Mouse (Mus musculus) limb, embryonic 12.5 days (tissue): Measurements from ENCODE around the gene Kazald1. TPM values are rescaled to one million over a fixed set of nuclear protein-coding genes. Genes with fewer than 3 reads are reported as not detected.

Source experiments
- ATAC-seq: fragments of 200-750 bp; cut with Nextera tagmentation; 2 replicates; pipeline ENCODE4 v1.8.0; 2017; ENCODE audit warnings: low read depth, moderate TSS enrichment; ENCODE audit not compliant: insufficient number of reproducible peaks, insufficient read depth, low FRiP score, low TSS enrichment
- H3K27ac ChIP-seq: fragments of 300-500 bp; sonication (generic); 2 replicates; pipeline ENCODE4 v1.5.1; 2016; ENCODE audit warnings: mild to moderate bottlenecking, moderate library complexity
- H3K27me3 ChIP-seq: fragments of 300-500 bp; sonication (generic); 2 replicates; pipeline ENCODE4 v1.6.1; 2016; ENCODE audit warnings: mild to moderate bottlenecking, moderate library complexity
- H3K36me3 ChIP-seq: fragments of 300-500 bp; sonication (generic); 2 replicates; pipeline ENCODE4 v1.6.1; 2016; ENCODE audit warnings: mild to moderate bottlenecking, moderate library complexity
- H3K4me1 ChIP-seq: fragments of 300-500 bp; sonication (generic); replicated peaks from 2 replicates; pipeline ENCODE4 v1.6.1; 2016
- H3K4me2 ChIP-seq: fragments of 300-500 bp; sonication (generic); 2 replicates; pipeline ENCODE4 v1.6.1; 2016; ENCODE audit warnings: mild to moderate bottlenecking, moderate library complexity
- H3K4me3 ChIP-seq: fragments of 300-500 bp; sonication (generic); replicated peaks from 2 replicates; pipeline ENCODE4 v1.5.1; 2016; ENCODE audit warnings: mild to moderate bottlenecking
- H3K9ac ChIP-seq: fragments of 300-500 bp; sonication (generic); replicated peaks from 2 replicates; pipeline ENCODE4 v1.6.1; 2016; ENCODE audit warnings: mild to moderate bottlenecking, moderate library complexity
- H3K9me3 ChIP-seq: fragments of 300-500 bp; sonication (generic); 2 replicates; pipeline ENCODE4 v1.6.1; 2016; ENCODE audit warnings: mild to moderate bottlenecking, moderate library complexity
- WGBS: fragments of 180-500 bp; shearing (Covaris S2); methylation state at CpG from one replicate; pipeline ENCODE4 v1.1.7; 2016; 5-methylcytosine and 5-hydroxymethylcytosine counted together
- polyA plus RNA-seq: library from polyadenylated mRNA; unstranded; fragments of >200 nt; fragmentation: Nextera tagmentation; extraction: Ambion mirVana; gene quantifications from 2 replicates; pipeline ENCODE4 v1.2.1, GENCODE M21; 2016

Gene Kazald1
- polyA plus RNA-seq, 1 experiment from 2014 or later, result 3.3 TPM

GRCm38 (mm10) chr19:45067170-45067569 is 7.9 kb upstream of the Kazald1 start:
- H3K9me3 ChIP-seq, result no peaks in the 10 kb centered on the region
- 25% methylated on average over 17 of the region's 17 CpGs for WGBS
- no peak overlapping the region for H3K4me3 ChIP-seq
- no peak for ATAC-seq
- H3K27me3 ChIP-seq, result peaks cover 79% of the 10 kb centered on the region
- no peak overlapping the region for H3K27ac ChIP-seq
- no peak overlapping the region for H3K9ac ChIP-seq
- H3K36me3 ChIP-seq, result no peaks in the 10 kb centered on the region
- no peak overlapping the region for H3K4me2 ChIP-seq
- H3K4me1 ChIP-seq, result 0 out of 2 replicates have a peak, but pooled peaks cover 6% of the 10 kb centered on the region

GRCm38 (mm10) chr19:45067758-45068510 is 7.1 kb upstream of the Kazald1 start:
- Histone ChIP-seq H3K4me2 (no peak overlapping the region), H3K27ac (no peak overlapping the region), H3K9me3 (no peaks in the 10 kb centered on the region), H3K36me3 (no peaks in the 10 kb centered on the region), H3K4me1 (0 out of 2 replicates have a peak, but pooled peaks cover 6% of the 10 kb centered on the region), H3K27me3 (peaks cover 80% of the 10 kb centered on the region), H3K4me3 (no peak overlapping the region), H3K9ac (no peak overlapping the region)
- 81% methylated on average over 7 of the region's 7 CpGs for WGBS
- ATAC-seq, result no peak

GRCm38 (mm10) chr19:45073871-45074542 is 1.0 kb upstream of the Kazald1 start:
- H3K9me3 ChIP-seq, result no peaks in the 10 kb centered on the region
- peaks cover 68% of the 10 kb centered on the region for H3K27me3 ChIP-seq
- H3K27ac ChIP-seq, result peak overlapping the region; percentile 93
- peak overlapping the region; percentile 96 for H3K4me2 ChIP-seq
- no peaks in the 10 kb centered on the region for H3K36me3 ChIP-seq
- ATAC-seq, result no peak
- 10% methylated on average over 20 of the region's 20 CpGs for WGBS
- H3K4me3 ChIP-seq, result peak overlapping the region; percentile 58
- peaks cover 40% of the 10 kb centered on the region for H3K4me1 ChIP-seq
- H3K9ac ChIP-seq, result peak overlapping the region; percentile 77

- peaks cover 55% of the 10 kb centered on the region for H3K4me1 ChIP-seq
- no peaks in the 10 kb centered on the region for H3K9me3 ChIP-seq
- H3K27ac ChIP-seq, result peak overlapping the region; percentile 93; the same call in 1 of the 2 replicates
- peak; percentile 34; the same call in 1 of the 2 replicates for ATAC-seq
- H3K27me3 ChIP-seq, result peaks cover 74% of the 10 kb centered on the region
- H3K4me2 ChIP-seq, result peak overlapping the region; percentile 96
- H3K4me3 ChIP-seq, result peak overlapping the region; percentile 58
- peak overlapping the region; percentile 77 for H3K9ac ChIP-seq
- H3K36me3 ChIP-seq, result no peaks in the 10 kb centered on the region
- WGBS, result under 1% methylated on average over 32 of the region's 32 CpGs
Measured at GRCm38 (mm10) chr19:45075323-45076035, 438 bp downstream of the Kazald1 start.

DNA sequence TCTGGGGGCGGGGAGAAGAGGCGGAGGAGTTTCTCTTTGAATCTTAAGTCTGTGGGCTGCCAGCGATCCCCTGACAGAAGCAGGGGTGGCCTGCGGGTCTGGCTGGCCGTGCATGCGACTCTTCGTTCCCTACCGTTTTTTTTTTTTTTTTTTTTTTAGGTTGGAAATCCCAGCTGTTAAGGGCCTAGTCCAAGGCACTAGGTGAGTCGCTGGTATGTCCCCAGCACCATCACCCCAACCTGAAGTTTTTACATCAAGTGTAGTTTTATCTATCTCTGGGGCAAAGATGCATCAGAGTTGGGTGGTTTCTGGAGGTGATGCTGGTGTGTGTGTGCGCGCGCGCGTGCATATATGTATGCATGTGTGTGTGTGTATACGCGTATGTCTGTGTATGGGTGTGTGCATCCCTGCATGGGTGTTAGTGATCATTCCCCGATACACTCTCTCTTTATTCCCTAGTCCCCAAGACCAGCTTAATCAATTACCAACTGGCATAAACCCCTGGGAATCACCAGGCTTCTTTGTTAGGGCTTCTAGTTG is 1.1 kb downstream of the Kazald1 start:
- Histone ChIP-seq H3K4me2 (peak overlapping the region; percentile 96), H3K27ac (0 out of 2 replicates have a peak overlapping the region, but pooled peaks have one; percentile 93), H3K36me3 (no peaks in the 10 kb centered on the region), H3K27me3 (peaks cover 74% of the 10 kb centered on the region), H3K4me3 (peak overlapping the region; percentile 58), H3K4me1 (peaks cover 61% of the 10 kb centered on the region), H3K9ac (no peak overlapping the region), H3K9me3 (no peaks in the 10 kb centered on the region)
- ATAC-seq, result no peak
- WGBS, result 9% methylated on average over 17 of the region's 17 CpGs

DNA sequence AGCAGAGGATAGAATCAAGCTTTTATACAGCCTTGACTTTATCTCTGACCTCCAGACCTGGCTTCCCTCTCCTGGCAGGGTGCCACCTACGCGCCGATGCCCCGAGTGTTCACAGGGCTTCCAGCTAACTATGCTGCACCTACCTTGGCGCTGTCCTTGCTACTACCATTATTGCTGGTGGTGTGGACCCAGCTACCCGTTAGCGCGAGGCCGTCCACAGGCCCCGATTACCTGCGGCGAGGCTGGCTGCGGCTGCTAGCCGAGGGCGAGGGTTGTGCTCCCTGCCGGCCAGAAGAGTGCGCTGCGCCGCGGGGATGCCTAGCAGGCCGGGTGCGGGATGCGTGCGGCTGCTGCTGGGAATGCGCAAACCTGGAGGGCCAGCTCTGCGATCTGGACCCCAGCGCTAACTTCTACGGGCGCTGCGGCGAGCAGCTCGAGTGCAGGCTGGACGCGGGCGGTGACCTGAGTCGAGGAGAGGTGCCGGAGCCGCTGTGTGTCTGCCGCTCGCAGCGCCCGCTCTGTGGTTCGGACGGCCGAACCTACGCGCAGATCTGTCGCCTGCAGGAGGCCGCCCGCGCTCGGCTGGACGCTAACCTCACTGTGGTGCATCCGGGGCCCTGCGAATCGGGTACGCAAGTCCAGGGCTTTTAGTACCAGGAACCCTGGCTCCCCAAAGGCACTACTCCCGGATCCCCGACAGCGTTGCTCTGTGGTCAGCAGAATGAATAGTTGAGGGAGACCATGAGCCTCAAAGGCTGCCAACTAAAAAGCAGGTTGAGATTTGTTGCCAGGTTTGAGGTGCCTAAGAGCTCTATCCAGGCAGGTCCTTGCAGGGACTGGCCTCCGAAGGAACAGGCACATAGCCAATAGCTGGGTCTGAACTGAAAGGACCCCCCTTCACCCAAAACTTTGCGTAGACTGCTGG is 1.8 kb downstream of the Kazald1 start:
- H3K4me3 ChIP-seq, result peak overlapping the region; percentile 58
- H3K36me3 ChIP-seq, result no peaks in the 10 kb centered on the region
- H3K4me2 ChIP-seq, result peak overlapping the region; percentile 96
- no peak for ATAC-seq
- H3K9me3 ChIP-seq, result no peaks in the 10 kb centered on the region
- H3K9ac ChIP-seq, result peak overlapping the region; percentile 48
- peaks cover 61% of the 10 kb centered on the region for H3K4me1 ChIP-seq
- H3K27ac ChIP-seq, result no peak overlapping the region
- H3K27me3 ChIP-seq, result peaks cover 74% of the 10 kb centered on the region
- WGBS, result 1% methylated on average over 62 of the region's 62 CpGs

- peaks cover 61% of the 10 kb centered on the region for H3K4me1 ChIP-seq
- peaks cover 82% of the 10 kb centered on the region for H3K27me3 ChIP-seq
- H3K36me3 ChIP-seq, result no peaks in the 10 kb centered on the region
- H3K9me3 ChIP-seq, result no peaks in the 10 kb centered on the region
- no peak overlapping the region for H3K9ac ChIP-seq
- no peak overlapping the region for H3K27ac ChIP-seq
- H3K4me3 ChIP-seq, result peak overlapping the region; percentile 58; the same call in 1 of the 2 replicates
- ATAC-seq, result no peak
- 5% methylated on average over 20 of the region's 20 CpGs for WGBS
- peak overlapping the region; percentile 96 for H3K4me2 ChIP-seq
Measured at GRCm38 (mm10) chr19:45077742-45078645, 3.0 kb downstream of the Kazald1 start.

GRCm38 (mm10) chr19:45078971-45079764 is 4.1 kb downstream of the Kazald1 start:
- 9% methylated on average over 17 of the region's 17 CpGs for WGBS
- no peak overlapping the region for H3K27ac ChIP-seq
- no peaks in the 10 kb centered on the region for H3K9me3 ChIP-seq
- H3K4me3 ChIP-seq, result peak overlapping the region; percentile 34
- H3K4me2 ChIP-seq, result peak overlapping the region; percentile 57
- H3K36me3 ChIP-seq, result no peaks in the 10 kb centered on the region
- peaks cover 85% of the 10 kb centered on the region for H3K27me3 ChIP-seq
- H3K9ac ChIP-seq, result peak overlapping the region; percentile 18; the same call in 1 of the 2 replicates
- H3K4me1 ChIP-seq, result peaks cover 64% of the 10 kb centered on the region
- no peak for ATAC-seq
